Mouse (Mus musculus) right cerebral cortex, postnatal 25 days (tissue): ENCODE results near the gene Dcst1.

Source experiments
- DNase-seq: peaks from one replicate; pipeline ENCODE4 v3.0.0; 2022

Dcst1 gene

GRCm38 (mm10) chr3:89330948-89331347 is 34.1 kb downstream of the Dcst1 start:
- DNase-seq = no peak

GRCm38 (mm10) chr3:89330346-89330745 is 34.7 kb downstream of the Dcst1 start:
- DNase-seq = no peak

- DNase-seq = no peak
Observed at GRCm38 (mm10) chr3:89328623-89329022, 36.4 kb downstream of the Dcst1 start.

GRCm38 (mm10) chr3:89327371-89327870 is 37.6 kb downstream of the Dcst1 start:
- DNase-seq = no peak

GRCm38 (mm10) chr3:89325882-89326281 is 39.2 kb downstream of the Dcst1 start:
- DNase-seq = no peak

GRCm38 (mm10) chr3:89322514-89323165 is 42.4 kb downstream of the Dcst1 start, which contains the start of gene Efna3:
Efna3 (minus strand) TSS chr3:89322965.
- DNase-seq = peak; percentile 92

GRCm38 (mm10) chr3:89322131-89322500 is 42.9 kb downstream of the Dcst1 start:
- DNase-seq = no peak

GRCm38 (mm10) chr3:89321183-89322130 is 43.6 kb downstream of the Dcst1 start:
- peak; percentile 56 for DNase-seq

GRCm38 (mm10) chr3:89320581-89321182 is 44.4 kb downstream of the Dcst1 start:
- peak; percentile 69 for DNase-seq

- DNase-seq = peak; percentile 70
Observed at GRCm38 (mm10) chr3:89319591-89320350, 45.3 kb downstream of the Dcst1 start.

GRCm38 (mm10) chr3:89318971-89319590 is 46.0 kb downstream of the Dcst1 start:
- DNase-seq = no peak

- no peak for DNase-seq
Observed at GRCm38 (mm10) chr3:89318316-89318715, 46.7 kb downstream of the Dcst1 start.

- no peak for DNase-seq
Observed at GRCm38 (mm10) chr3:89317246-89317645, 47.8 kb downstream of the Dcst1 start.

- DNase-seq = peak; percentile 88
Observed at GRCm38 (mm10) chr3:89316833-89317232, 48.2 kb downstream of the Dcst1 start.

GRCm38 (mm10) chr3:89315930-89316831 is 48.9 kb downstream of the Dcst1 start:
- DNase-seq = no peak

GRCm38 (mm10) chr3:89315195-89315929 is 49.7 kb downstream of the Dcst1 start:
- DNase-seq = peak; percentile 72

GRCm38 (mm10) chr3:89314791-89315190 is 50.3 kb downstream of the Dcst1 start:
- DNase-seq = no peak

GRCm38 (mm10) chr3:89314340-89314739 is 50.7 kb downstream of the Dcst1 start:
- DNase-seq = no peak

- DNase-seq = no peak
Observed at GRCm38 (mm10) chr3:89308089-89308488, 57.0 kb downstream of the Dcst1 start.
